8 mouse cellular contexts compared by ENCODE assay signal in the genomic region with DNA sequence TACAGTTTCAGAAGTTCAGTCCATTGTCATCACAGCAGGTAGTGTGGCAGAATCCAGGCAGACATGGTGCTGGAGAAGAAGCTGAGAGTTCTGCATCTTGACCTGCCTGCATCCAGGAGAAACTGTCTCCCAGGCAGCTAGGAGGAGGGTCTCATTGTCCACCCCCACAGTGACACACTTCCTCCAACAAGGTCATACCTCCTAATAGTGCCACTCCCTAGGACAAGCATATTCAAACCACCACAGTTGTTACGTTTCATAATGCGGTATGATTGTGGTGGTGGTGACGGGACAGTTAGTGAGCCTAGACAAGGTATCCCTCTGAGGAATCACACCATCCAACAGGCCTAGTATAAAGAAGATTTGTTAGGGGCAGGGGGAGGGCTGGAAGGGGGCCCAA. TPM values are rescaled to one million over a fixed set of nuclear protein-coding genes. Genes with fewer than 3 reads are reported as not detected.
DNase-seq lines count a peak whose midpoint lies in the region; ATAC-seq and TF ChIP-seq lines count a peak whose summit lies in the region.
"Not testable (repeated sequence)": the region's sequence is repeated elsewhere in the genome, so short reads cannot be mapped to it uniquely, and the experiment has no call there.

A gene (plus strand): TSS at position 301 of the 400 bp plus-strand sequence.

- not testable (repeated sequence) for TF ChIP-seq CTCF in C2C12 (IDR thresholded peaks at IDR 0.05; ENCODE audit: control insufficient read depth, insufficient read depth, insufficient read length); left cerebral cortex, adult 2 months (IDR thresholded peaks at IDR 0.05)

- H3K79me3 ChIP-seq in C2C12 (ENCODE audit: low read depth): not testable (repeated sequence)

- H3ac ChIP-seq in C2C12 (ENCODE audit: control insufficient read depth, insufficient read length, low read depth): not testable (repeated sequence)

- not testable (repeated sequence) for H3K27me3 ChIP-seq in C2C12 (ENCODE audit: control insufficient read depth, insufficient read depth, insufficient read length); forebrain, embryonic 16.5 days (replicated peaks; ENCODE audit: control insufficient read depth, insufficient read depth, low read length); heart, embryonic 13.5 days (replicated peaks); liver, embryonic 16.5 days (ENCODE audit: control insufficient read depth, insufficient read depth, low read depth, low read length); neural tube, embryonic 11.5 days (ENCODE audit: control insufficient read depth, insufficient read depth, low read length)

- H3K9ac ChIP-seq in forebrain, embryonic 16.5 days (replicated peaks; ENCODE audit: low read depth, low read length); heart, embryonic 13.5 days; liver, embryonic 16.5 days (ENCODE audit: low read depth, low read length); neural tube, embryonic 11.5 days (ENCODE audit: low read length): not testable (repeated sequence)

- 88% methylated on average over 3 of the region's 3 CpGs for WGBS in forebrain, embryonic 16.5 days
- 77% methylated on average over 3 of the region's 3 CpGs for WGBS in heart, embryonic 13.5 days
- whole genome bisulfite sequencing in liver, embryonic 16.5 days (ENCODE audit: insufficient replicate concordance): 73% methylated on average over 3 of the region's 3 CpGs
- 89% methylated on average over 3 of the region's 3 CpGs for WGBS in neural tube, embryonic 11.5 days

- H3K36me3 ChIP-seq in C2C12 (ENCODE audit: control insufficient read depth, insufficient read depth); forebrain, embryonic 16.5 days (ENCODE audit: control insufficient read depth, insufficient read depth); heart, embryonic 13.5 days; liver, embryonic 16.5 days (ENCODE audit: control insufficient read depth, insufficient read depth); neural tube, embryonic 11.5 days (ENCODE audit: control insufficient read depth, insufficient read depth, low read length): not testable (repeated sequence)

- H3K4me1 ChIP-seq in brown adipose tissue, adult 24 weeks (ENCODE audit: control insufficient read depth, insufficient read depth, insufficient read length, low read length); forebrain, embryonic 16.5 days (replicated peaks; ENCODE audit: control insufficient read depth, insufficient read depth, low read length); heart, embryonic 13.5 days; liver, embryonic 16.5 days (ENCODE audit: control insufficient read depth, low read depth, low read length); neural tube, embryonic 11.5 days (ENCODE audit: control insufficient read depth, insufficient read depth, low read length): not testable (repeated sequence)

- intact Hi-C loops in left cerebral cortex, adult 2 months (cut with DNase I): not testable (repeated sequence)

- not testable (repeated sequence) for H3K79me2 ChIP-seq in C2C12 (ENCODE audit: control insufficient read depth, insufficient read depth)

- H3K27ac ChIP-seq in brown adipose tissue, adult 24 weeks (replicated peaks; ENCODE audit: low read depth, low read length); forebrain, embryonic 16.5 days (ENCODE audit: low read length); heart, embryonic 13.5 days (replicated peaks); left cerebral cortex, adult 2 months; liver, embryonic 16.5 days (ENCODE audit: low read length); neural tube, embryonic 11.5 days (ENCODE audit: low read depth, low read length): not testable (repeated sequence)

- ATAC-seq in forebrain, embryonic 16.5 days; heart, embryonic 13.5 days (ENCODE audit: extremely low read depth, insufficient number of reproducible peaks, low FRiP score, low TSS enrichment); inflammation-experienced regulatory T-cells, adult 6 months; liver, embryonic 16.5 days (ENCODE audit: low read depth); neural tube, embryonic 11.5 days (ENCODE audit: insufficient read depth, low FRiP score, low TSS enrichment): not testable (repeated sequence)

- H3K4me2 ChIP-seq in forebrain, embryonic 16.5 days (ENCODE audit: low read length); heart, embryonic 13.5 days; liver, embryonic 16.5 days (ENCODE audit: low read depth, low read length); neural tube, embryonic 11.5 days (ENCODE audit: low read depth): not testable (repeated sequence)

- not testable (repeated sequence) for DNase-seq in left cerebral cortex, adult 2 months (ENCODE audit: extremely low spot score in 1 of 2, low spot score in 2 of 2); neural tube, embryonic 11.5 days (ENCODE audit: low spot score)

- H3K4me3 ChIP-seq in C2C12 (ENCODE audit: insufficient read depth, poor library complexity, severe bottlenecking); brown adipose tissue, adult 24 weeks (ENCODE audit: insufficient read depth, low read depth, low read length); forebrain, embryonic 16.5 days (replicated peaks; ENCODE audit: low read length); heart, embryonic 13.5 days; left cerebral cortex, adult 2 months; liver, embryonic 16.5 days (ENCODE audit: low read depth, low read length); neural tube, embryonic 11.5 days (ENCODE audit: low read depth, low read length): not testable (repeated sequence)

- H3K9me3 ChIP-seq in forebrain, embryonic 16.5 days (ENCODE audit: control insufficient read depth, low read length); heart, embryonic 13.5 days; liver, embryonic 16.5 days (replicated peaks; ENCODE audit: control insufficient read depth, low read length); neural tube, embryonic 11.5 days (ENCODE audit: control insufficient read depth, low read length): not testable (repeated sequence)

RNA-seq across cellular contexts. Expression of the gene that starts here (rescaled TPM):
- 23.4 TPM for polyA plus RNA-seq in C2C12 (2012; fragmentation: generic; extraction: Trizol)
- 11.9 and 29.4 TPM in 2 replicates for polyA plus RNA-seq in brown adipose tissue, adult 24 weeks (2012; ENCODE audit: insufficient read depth, insufficient read length, missing spikeins)
- polyA plus RNA-seq in forebrain, embryonic 16.5 days (2015; fragmentation: Nextera tagmentation; extraction: Ambion mirVana): 33.5 and 36.8 TPM in 2 replicates
- 57.3 and 64.0 TPM in 2 replicates for polyA plus RNA-seq in heart, embryonic 13.5 days (2015; fragmentation: Nextera tagmentation; extraction: Ambion mirVana)
- polyA plus RNA-seq in inflammation-experienced regulatory T-cells, adult 6 months (2017; shearing (Covaris generic)): 10 to 100 TPM; 12.1 to 23.4 (median 19.2) TPM
- total RNA-seq in left cerebral cortex, adult 2 months (2021): 10 to 100 TPM; 23.2 to 23.7 TPM
- polyA plus RNA-seq in liver, embryonic 16.5 days (2015; fragmentation: Nextera tagmentation; extraction: Ambion mirVana): 184 and 192 TPM in 2 replicates
- 45.2 and 47.4 TPM in 2 replicates for polyA plus RNA-seq in neural tube, embryonic 11.5 days (2014; fragmentation: Nextera tagmentation; extraction: Ambion mirVana)
